Mouse (Mus musculus): ENCODE data around the gene Camta1. TPM values are rescaled to one million over a fixed set of nuclear protein-coding genes. Genes with fewer than 3 reads are reported as not detected.
A peak's percentile ranks its signal among the peaks of the same experiment; 100 is the strongest.

The Camta1 gene
- polyA plus RNA-seq, 1 experiment from 2014 or later, result 61.9 TPM

- WGBS, result 42% methylated on average over 8 of the region's 8 CpGs
- Histone ChIP-seq H3K36me3 (ENCODE audit: control insufficient read depth, insufficient read depth, low read length) (no peaks in the 10 kb centered on the region), H3K9ac (ENCODE audit: low read length) (no peak overlapping the region), H3K9me3 (ENCODE audit: control insufficient read depth, low read length) (no peaks in the 10 kb centered on the region), H3K4me3 (ENCODE audit: low read depth, low read length) (no peak overlapping the region), H3K4me1 (replicated peaks; ENCODE audit: control insufficient read depth, insufficient read depth) (no peaks in the 10 kb centered on the region), H3K27ac (replicated peaks) (no peak overlapping the region), H3K4me2 (replicated peaks; ENCODE audit: low read depth) (no peak overlapping the region), H3K27me3 (ENCODE audit: control insufficient read depth, insufficient read depth, low read length) (no peaks in the 10 kb centered on the region)
- ATAC-seq (ENCODE audit: low FRiP score, low TSS enrichment) (no peak), DNase-seq (ENCODE audit: low spot score) (no peak)
- TF ChIP-seq EP300 (optimal IDR thresholded peaks at IDR 0.05) (no peak), CTCF (IDR thresholded peaks at IDR 0.05; ENCODE audit: low read depth) (no peak)
These were observed 411.7 kb downstream of the Camta1 start for GRCm38 (mm10) chr4:151449981-151450380.

GRCm38 (mm10) chr4:151448341-151448740 is 413.3 kb downstream of the Camta1 start:
- Histone ChIP-seq H3K4me3 (ENCODE audit: low read depth, low read length) (no peak overlapping the region), H3K9ac (ENCODE audit: low read length) (no peak overlapping the region), H3K27me3 (ENCODE audit: control insufficient read depth, insufficient read depth, low read length) (no peaks in the 10 kb centered on the region), H3K36me3 (ENCODE audit: control insufficient read depth, insufficient read depth, low read length) (no peaks in the 10 kb centered on the region), H3K27ac (replicated peaks) (no peak overlapping the region), H3K9me3 (ENCODE audit: control insufficient read depth, low read length) (no peaks in the 10 kb centered on the region), H3K4me2 (replicated peaks; ENCODE audit: low read depth) (no peak overlapping the region), H3K4me1 (replicated peaks; ENCODE audit: control insufficient read depth, insufficient read depth) (no peaks in the 10 kb centered on the region)
- TF ChIP-seq EP300 (optimal IDR thresholded peaks at IDR 0.05) (no peak), CTCF (IDR thresholded peaks at IDR 0.05; ENCODE audit: low read depth) (no peak)
- ATAC-seq (ENCODE audit: low FRiP score, low TSS enrichment) (no peak), DNase-seq (ENCODE audit: low spot score) (no peak)
- 90% methylated on average over 2 of the region's 2 CpGs for WGBS

- H3K27me3 ChIP-seq (ENCODE audit: control insufficient read depth, insufficient read depth, low read length), result no peaks in the 10 kb centered on the region
- H3K9me3 ChIP-seq (ENCODE audit: control insufficient read depth, low read length), result no peaks in the 10 kb centered on the region
- WGBS, result 78% methylated on average over 4 of the region's 4 CpGs
- no peak for DNase-seq (ENCODE audit: low spot score)
- no peak for TF ChIP-seq EP300 (optimal IDR thresholded peaks at IDR 0.05)
- no peak for TF ChIP-seq CTCF (IDR thresholded peaks at IDR 0.05; ENCODE audit: low read depth)
- no peak overlapping the region for H3K4me3 ChIP-seq (ENCODE audit: low read depth, low read length)
- ATAC-seq (ENCODE audit: low FRiP score, low TSS enrichment), result no peak
- H3K4me1 ChIP-seq (replicated peaks; ENCODE audit: control insufficient read depth, insufficient read depth), result no peaks in the 10 kb centered on the region
- H3K4me2 ChIP-seq (replicated peaks; ENCODE audit: low read depth), result no peak overlapping the region
- H3K9ac ChIP-seq (ENCODE audit: low read length), result no peak overlapping the region
- no peak overlapping the region for H3K27ac ChIP-seq (replicated peaks)
- H3K36me3 ChIP-seq (ENCODE audit: control insufficient read depth, insufficient read depth, low read length), result no peaks in the 10 kb centered on the region
These were observed 417.0 kb downstream of the Camta1 start for GRCm38 (mm10) chr4:151444665-151445064.

- 33% methylated on average over 7 of the region's 7 CpGs for WGBS
- no peak overlapping the region for H3K27ac ChIP-seq (replicated peaks)
- H3K4me1 ChIP-seq (replicated peaks; ENCODE audit: control insufficient read depth, insufficient read depth), result no peaks in the 10 kb centered on the region
- H3K4me3 ChIP-seq (ENCODE audit: low read depth, low read length), result no peak overlapping the region
- no peaks in the 10 kb centered on the region for H3K27me3 ChIP-seq (ENCODE audit: control insufficient read depth, insufficient read depth, low read length)
- ATAC-seq (ENCODE audit: low FRiP score, low TSS enrichment) (no peak), DNase-seq (ENCODE audit: low spot score) (no peak)
- no peak overlapping the region for H3K9ac ChIP-seq (ENCODE audit: low read length)
- TF ChIP-seq CTCF (IDR thresholded peaks at IDR 0.05; ENCODE audit: low read depth) (no peak), EP300 (optimal IDR thresholded peaks at IDR 0.05) (no peak)
- H3K9me3 ChIP-seq (ENCODE audit: control insufficient read depth, low read length), result no peaks in the 10 kb centered on the region
- no peak overlapping the region for H3K4me2 ChIP-seq (replicated peaks; ENCODE audit: low read depth)
- H3K36me3 ChIP-seq (ENCODE audit: control insufficient read depth, insufficient read depth, low read length), result no peaks in the 10 kb centered on the region
These were observed 423.1 kb downstream of the Camta1 start for GRCm38 (mm10) chr4:151438561-151438960.

- no peaks in the 10 kb centered on the region for H3K9me3 ChIP-seq (ENCODE audit: control insufficient read depth, low read length)
These were observed 423.8 kb downstream of the Camta1 start for GRCm38 (mm10) chr4:151437859-151438258.

GRCm38 (mm10) chr4:151425133-151425532 is 436.5 kb downstream of the Camta1 start:
- Histone ChIP-seq H3K9ac (ENCODE audit: low read length) (no peak overlapping the region), H3K9me3 (ENCODE audit: control insufficient read depth, low read length) (no peaks in the 10 kb centered on the region), H3K4me3 (ENCODE audit: low read depth, low read length) (no peak overlapping the region), H3K27me3 (ENCODE audit: control insufficient read depth, insufficient read depth, low read length) (no peaks in the 10 kb centered on the region), H3K4me1 (replicated peaks; ENCODE audit: control insufficient read depth, insufficient read depth) (no peaks in the 10 kb centered on the region), H3K36me3 (ENCODE audit: control insufficient read depth, insufficient read depth, low read length) (no peaks in the 10 kb centered on the region), H3K4me2 (replicated peaks; ENCODE audit: low read depth) (no peak overlapping the region), H3K27ac (replicated peaks) (no peak overlapping the region)
- TF ChIP-seq EP300 (optimal IDR thresholded peaks at IDR 0.05), result no peak
- peak; percentile 47 for TF ChIP-seq CTCF (IDR thresholded peaks at IDR 0.05; ENCODE audit: low read depth)
- 75% methylated on average over 3 of the region's 3 CpGs for WGBS
- no peak for ATAC-seq (ENCODE audit: low FRiP score, low TSS enrichment)
- DNase-seq (ENCODE audit: low spot score), result no peak

More at GRCm38 (mm10) chr4:151437859-151438258, 423.8 kb downstream of the Camta1 start:
- Histone ChIP-seq H3K27me3 (ENCODE audit: control insufficient read depth, insufficient read depth, low read length) (no peaks in the 10 kb centered on the region), H3K4me2 (replicated peaks; ENCODE audit: low read depth) (no peak overlapping the region), H3K4me3 (ENCODE audit: low read depth, low read length) (no peak overlapping the region), H3K4me1 (replicated peaks; ENCODE audit: control insufficient read depth, insufficient read depth) (no peaks in the 10 kb centered on the region), H3K27ac (replicated peaks) (no peak overlapping the region), H3K36me3 (ENCODE audit: control insufficient read depth, insufficient read depth, low read length) (no peaks in the 10 kb centered on the region), H3K9ac (ENCODE audit: low read length) (no peak overlapping the region)
- ATAC-seq (ENCODE audit: low FRiP score, low TSS enrichment), result no peak
- WGBS, result 76% methylated on average over 11 of the region's 11 CpGs
- TF ChIP-seq CTCF (IDR thresholded peaks at IDR 0.05; ENCODE audit: low read depth) (no peak), EP300 (optimal IDR thresholded peaks at IDR 0.05) (no peak)
- DNase-seq (ENCODE audit: low spot score), result no peak

Data from stomach, postnatal 0 days (tissue).